Mouse (Mus musculus) cortical plate, adult 2 months (tissue): ENCODE measurements at regions not wholly inside any gene's neighbourhood (a gene's known extent, or its start where the extent isn't known, plus 50 kb on each side); places are given as distances from the start of the nearest gene placed in this dataset.

ENCODE experiments used
- H3K27ac ChIP-seq: fragments of 200-500 bp; 2 replicates; pipeline ENCODE4 v1.5.1; 2012; ENCODE audit warnings: low read length, control low read depth, inconsistent platforms; ENCODE audit not compliant: insufficient read depth
- H3K4me1 ChIP-seq: fragments of 200-500 bp; 2 replicates; pipeline ENCODE4 v1.6.1; 2011; ENCODE audit warnings: low read length; ENCODE audit not compliant: control insufficient read depth, insufficient read depth
- H3K4me3 ChIP-seq: fragments of 200-500 bp; 2 replicates; pipeline ENCODE4 v1.5.1; 2011; ENCODE audit warnings: mild to moderate bottlenecking, low read length, control low read depth; ENCODE audit not compliant: insufficient read depth
- CTCF ChIP-seq: fragments of 200-500 bp; IDR thresholded peaks from 2 replicates; pipeline ENCODE4 v1.5.1; 2011; ENCODE audit warnings: mild to moderate bottlenecking, control low read depth, low read length; ENCODE audit not compliant: insufficient read depth; ENCODE audit errors: extremely low read depth
- POLR2A ChIP-seq: fragments of 200-500 bp; IDR thresholded peaks from 2 replicates; pipeline ENCODE4 v1.6.1; 2011; ENCODE audit warnings: mild to moderate bottlenecking, low read length, control low read depth; ENCODE audit not compliant: insufficient read depth; ENCODE audit errors: extremely low read depth

GRCm38 (mm10) chr6:93130946-93131685 lies 187.8 kb upstream of the Adamts9 start:
- Histone ChIP-seq H3K27ac (no peak overlapping the region), H3K4me3 (no peak overlapping the region), H3K4me1 (no peaks in the 10 kb centered on the region)
- TF ChIP-seq POLR2A (no peak), CTCF (no peak)

GRCm38 (mm10) chr6:93119482-93119881 lies 176.2 kb upstream of the Adamts9 start:
- TF ChIP-seq CTCF (no peak), POLR2A (no peak)
- H3K27ac ChIP-seq, result no peak overlapping the region
- H3K4me3 ChIP-seq, result no peak overlapping the region
- H3K4me1 ChIP-seq, result no peaks in the 10 kb centered on the region

GRCm38 (mm10) chr6:93113361-93113760 lies 170.1 kb upstream of the Adamts9 start:
- TF ChIP-seq POLR2A, result no peak
- TF ChIP-seq CTCF, result no peak
- Histone ChIP-seq H3K4me3 (no peak overlapping the region), H3K4me1 (no peaks in the 10 kb centered on the region), H3K27ac (no peak overlapping the region)

- TF ChIP-seq POLR2A (no peak), CTCF (no peak)
- no peaks in the 10 kb centered on the region for H3K4me1 ChIP-seq
Observed at GRCm38 (mm10) chr6:93094730-93095360, 151.6 kb upstream of the Adamts9 start.

GRCm38 (mm10) chr6:93093770-93094169 lies 150.5 kb upstream of the Adamts9 start:
- no peak overlapping the region for H3K4me3 ChIP-seq
- H3K4me1 ChIP-seq, result no peaks in the 10 kb centered on the region
- TF ChIP-seq POLR2A (no peak), CTCF (no peak)
- H3K27ac ChIP-seq, result no peak overlapping the region

More at GRCm38 (mm10) chr6:93094730-93095360, 151.6 kb upstream of the Adamts9 start:
- Histone ChIP-seq H3K4me3 (no peak overlapping the region), H3K27ac (no peak overlapping the region)

- Histone ChIP-seq H3K4me1 (no peaks in the 10 kb centered on the region), H3K4me3 (no peak overlapping the region), H3K27ac (no peak overlapping the region)
- TF ChIP-seq POLR2A, result no peak
- TF ChIP-seq CTCF, result no peak
Observed at GRCm38 (mm10) chr6:93087329-93087728, 144.0 kb upstream of the Adamts9 start.

GRCm38 (mm10) chr6:93084286-93084685 lies 141.0 kb upstream of the Adamts9 start:
- H3K27ac ChIP-seq, result no peak overlapping the region
- TF ChIP-seq POLR2A (no peak), CTCF (no peak)
- no peaks in the 10 kb centered on the region for H3K4me1 ChIP-seq

GRCm38 (mm10) chr6:93083716-93084115 lies 140.4 kb upstream of the Adamts9 start:
- no peaks in the 10 kb centered on the region for H3K4me1 ChIP-seq
- no peak for TF ChIP-seq POLR2A
- no peak overlapping the region for H3K4me3 ChIP-seq
- H3K27ac ChIP-seq, result no peak overlapping the region

More at GRCm38 (mm10) chr6:93084286-93084685, 141.0 kb upstream of the Adamts9 start:
- no peak overlapping the region for H3K4me3 ChIP-seq

- no peak overlapping the region for H3K27ac ChIP-seq
- no peak overlapping the region for H3K4me3 ChIP-seq
- no peak for TF ChIP-seq POLR2A
- no peak for TF ChIP-seq CTCF
- no peaks in the 10 kb centered on the region for H3K4me1 ChIP-seq
Observed at GRCm38 (mm10) chr6:93082205-93082604, 138.9 kb upstream of the Adamts9 start.

GRCm38 (mm10) chr6:93076681-93077080 lies 133.4 kb upstream of the Adamts9 start:
- TF ChIP-seq POLR2A (no peak), CTCF (no peak)
- H3K4me1 ChIP-seq, result no peaks in the 10 kb centered on the region
- no peak overlapping the region for H3K4me3 ChIP-seq
- no peak overlapping the region for H3K27ac ChIP-seq
